Mouse (Mus musculus) thymus, postnatal 0 days (tissue): ENCODE measurements at regions not wholly inside any gene's neighbourhood (a gene's known extent, or its start where the extent isn't known, plus 50 kb on each side); places are given as distances from the start of the nearest gene placed in this dataset.
A peak's percentile ranks its signal among the peaks of the same experiment; 100 is the strongest.
"Not testable (repeated sequence)": the region's sequence is repeated elsewhere in the genome, so short reads cannot be mapped to it uniquely, and the experiment has no call there.

Experiments
- DNase-seq: peaks from one replicate; pipeline ENCODE4 v3.0.0-alpha.2; 2015; ENCODE audit warnings: low spot score

DNA sequence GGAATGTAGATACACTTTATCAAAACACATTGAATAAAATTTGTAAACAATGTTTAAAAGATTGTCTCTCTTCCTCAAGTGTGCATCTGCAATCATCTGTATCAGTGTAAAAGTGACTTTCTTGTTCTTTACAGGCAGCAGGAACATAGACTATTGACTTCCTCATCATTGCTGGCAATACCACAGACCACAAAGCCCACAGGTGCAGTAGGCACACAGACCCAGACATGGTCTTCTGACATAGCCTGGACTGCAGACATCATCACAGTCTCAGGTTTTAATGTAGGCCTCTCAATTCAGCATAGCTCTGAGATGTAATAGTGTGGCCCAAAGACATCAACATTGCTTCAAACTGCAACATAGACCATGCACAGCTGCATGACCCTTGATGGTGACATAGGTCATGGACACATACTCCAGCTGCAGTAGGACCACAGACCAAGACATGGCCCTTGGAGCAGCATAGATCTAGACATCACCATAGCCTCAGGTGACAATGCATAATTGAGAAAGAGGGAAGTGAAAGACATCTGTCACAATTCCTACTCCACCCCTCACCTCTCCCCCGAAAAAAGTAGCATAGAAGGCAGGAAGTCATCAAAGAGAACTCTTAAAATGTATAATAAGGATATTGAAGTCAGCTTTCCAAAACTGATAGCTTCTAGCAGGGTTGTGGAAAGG lies 74.1 kb upstream of the Speer2 start:
- DNase-seq, result peak; percentile 34

DNA sequence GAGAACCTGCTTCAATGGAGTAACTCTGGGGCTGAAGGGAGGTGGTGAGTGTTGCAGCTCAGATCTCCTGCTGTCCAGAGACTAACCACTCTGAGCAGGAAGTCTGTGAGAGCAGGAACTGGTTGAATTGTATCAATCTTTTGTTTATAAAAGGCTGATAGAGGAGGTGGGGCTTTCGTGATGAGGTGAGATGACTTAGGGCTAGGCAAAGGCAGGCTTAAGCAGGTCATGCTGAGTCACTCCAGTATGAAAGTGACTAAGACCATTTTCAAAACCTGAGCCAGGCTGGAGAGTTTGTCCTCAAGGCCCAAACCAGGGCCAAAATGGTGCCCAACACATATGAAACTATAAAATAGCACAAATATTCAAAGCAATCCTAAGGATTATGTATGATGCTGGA lies 80.1 kb upstream of the Speer2 start:
- DNase-seq, result no peak

DNA sequence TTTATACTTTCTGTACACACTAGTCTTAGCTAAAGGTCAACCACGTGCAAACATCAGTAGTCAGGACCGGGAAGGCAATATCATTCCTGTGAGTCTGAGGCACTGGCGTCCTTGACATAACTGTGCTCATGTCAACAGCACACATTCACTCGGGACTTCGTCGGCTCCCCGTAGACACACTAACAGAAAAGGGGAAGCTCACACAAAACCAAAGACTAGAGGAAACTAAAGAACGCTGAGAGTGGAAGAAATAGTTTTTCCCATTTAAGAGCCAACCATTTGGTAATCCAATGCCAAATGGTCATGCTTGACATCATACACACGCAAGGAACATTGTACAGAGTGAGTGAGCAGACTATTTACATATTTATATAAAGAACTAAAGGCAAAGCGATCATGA lies 85.2 kb upstream of the Speer2 start:
- DNase-seq, result no peak

DNA sequence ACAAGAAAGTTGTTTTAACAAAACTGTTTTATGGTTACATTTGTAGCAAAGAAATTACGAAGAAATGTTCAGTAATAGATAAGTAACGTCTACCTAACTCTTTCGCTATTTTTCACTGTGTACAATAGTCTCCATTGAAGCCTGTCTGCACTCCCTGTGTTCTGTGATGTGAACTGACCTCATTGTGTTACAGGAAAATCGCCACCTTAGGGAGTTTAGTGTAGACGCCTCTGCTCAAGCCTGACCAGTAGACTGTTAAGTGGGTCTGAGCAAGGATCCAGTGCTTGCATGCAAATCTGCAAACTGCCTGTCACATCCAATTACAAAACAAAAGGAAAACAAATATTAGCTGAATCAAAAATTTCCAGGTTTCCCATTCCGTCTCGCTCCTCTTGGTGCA lies 85.8 kb upstream of the Speer2 start:
- DNase-seq, result no peak

DNA sequence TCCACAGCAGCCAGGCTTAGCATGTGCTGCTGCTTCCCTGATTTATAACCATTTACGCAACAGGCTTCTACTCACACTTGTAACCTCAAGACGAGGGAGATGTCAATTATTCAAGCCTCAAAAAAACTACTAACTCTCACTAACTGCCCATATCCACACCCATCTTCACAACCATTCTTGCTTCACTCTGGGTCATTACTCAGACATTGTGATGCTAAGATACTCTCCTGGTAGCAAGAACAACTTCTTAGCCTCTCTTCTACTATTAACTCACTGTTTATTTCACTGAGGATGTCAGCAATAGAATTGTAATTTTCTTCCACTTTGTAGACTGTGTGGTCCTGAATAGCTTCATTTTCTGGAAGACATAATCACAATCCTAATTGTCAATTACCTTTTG lies 88.0 kb upstream of the Speer2 start:
- no peak for DNase-seq

DNA sequence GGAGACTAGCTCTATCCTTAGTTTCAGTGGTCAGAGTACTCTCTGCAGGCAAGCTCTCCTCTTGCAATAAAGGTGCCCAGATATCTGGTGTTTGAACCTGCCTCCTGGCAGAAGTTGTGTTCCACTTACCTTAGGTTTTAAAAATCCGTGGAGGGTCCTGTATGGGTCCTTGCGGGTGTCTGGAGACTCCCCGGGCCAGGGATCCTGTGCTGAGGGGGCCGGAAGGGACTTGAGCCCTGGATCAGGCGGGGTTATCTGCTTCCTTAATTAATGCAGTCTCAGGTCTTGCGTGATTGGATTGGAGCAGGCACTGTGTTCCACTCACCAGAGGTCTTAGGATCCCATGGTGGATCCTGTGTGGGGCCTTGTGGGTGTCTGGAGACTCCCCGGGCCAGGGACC lies 103.0 kb upstream of the Speer2 start:
- DNase-seq, result not testable (repeated sequence)

DNA sequence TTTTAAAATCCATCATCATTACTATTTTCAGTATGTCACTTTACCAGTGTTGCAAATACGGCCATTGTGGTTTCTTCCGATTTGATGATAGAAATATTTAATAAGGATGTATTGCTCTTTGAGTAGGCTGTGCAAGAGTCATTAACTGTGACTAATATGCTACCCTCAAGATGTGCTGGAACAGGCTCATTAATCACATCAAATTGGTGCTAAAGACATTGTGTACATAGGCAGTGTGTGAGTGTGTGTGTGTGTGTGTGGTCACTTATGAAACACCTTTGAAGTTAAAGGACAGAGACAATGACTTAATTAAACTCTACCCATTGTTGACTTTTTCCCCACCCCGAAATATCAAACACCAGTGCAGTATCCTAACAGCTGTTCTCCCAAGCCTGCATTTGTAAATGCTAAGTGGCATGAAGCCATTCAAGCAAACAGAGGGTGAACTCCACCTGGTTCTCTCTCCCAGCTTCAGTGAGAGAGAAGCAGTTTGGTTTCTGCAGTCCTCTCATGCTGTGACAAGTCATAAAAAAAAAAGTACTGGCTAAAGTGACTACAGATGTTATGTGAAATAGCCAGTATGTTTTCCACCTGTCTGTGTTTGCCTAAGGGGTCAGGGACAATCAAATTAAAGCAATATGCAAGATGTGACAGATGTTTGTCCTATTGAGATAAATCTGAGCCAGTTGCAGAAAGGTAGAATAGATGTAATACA lies 116.4 kb upstream of the Speer2 start:
- DNase-seq, result no peak

DNA sequence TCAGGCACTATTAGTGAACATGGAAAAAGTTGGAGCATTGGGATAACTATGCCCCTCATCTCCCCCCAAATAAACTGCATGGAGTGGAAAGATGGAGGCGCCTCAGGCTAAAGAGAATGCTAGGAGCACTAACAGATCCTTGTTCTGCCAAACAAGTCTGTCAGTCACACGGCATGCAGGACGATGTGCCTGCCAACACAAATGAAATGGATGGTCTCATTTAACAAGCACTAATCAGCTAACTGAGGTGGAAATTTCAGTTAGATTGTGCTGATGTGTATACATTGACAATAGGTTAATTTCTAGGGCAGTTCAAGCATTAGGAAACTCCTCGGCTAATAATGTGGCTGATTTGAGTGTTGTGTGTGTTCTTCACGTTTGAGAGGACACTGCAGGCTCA lies 120.8 kb upstream of the Speer2 start:
- DNase-seq, result no peak

DNA sequence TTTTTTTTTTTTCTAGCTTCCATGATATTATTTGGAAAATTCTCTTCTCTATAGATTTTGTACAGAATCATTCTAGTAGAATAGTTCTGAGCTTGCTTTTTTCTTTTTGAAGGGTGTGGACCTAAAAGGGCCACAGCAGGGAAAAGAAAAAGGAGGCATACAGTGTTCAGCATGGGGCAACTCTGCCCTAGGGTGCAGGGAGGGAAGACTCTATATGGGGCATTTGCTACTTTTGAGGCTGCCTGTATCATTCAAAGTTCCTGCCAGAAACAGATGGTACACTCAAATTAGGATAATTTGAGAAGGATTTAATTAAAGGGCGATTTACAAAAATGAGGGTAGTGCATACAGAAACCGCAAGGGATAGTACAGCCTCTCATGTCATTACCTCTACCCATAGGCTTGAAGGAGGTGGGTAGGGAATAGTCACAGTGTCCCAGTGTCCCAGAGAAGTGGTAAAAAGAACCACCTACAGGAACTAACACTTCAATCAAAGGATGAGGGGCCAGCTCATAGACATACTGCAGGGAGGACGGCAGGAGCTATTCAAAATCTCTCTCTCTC lies 128.4 kb upstream of the Speer2 start:
- no peak for DNase-seq

DNA sequence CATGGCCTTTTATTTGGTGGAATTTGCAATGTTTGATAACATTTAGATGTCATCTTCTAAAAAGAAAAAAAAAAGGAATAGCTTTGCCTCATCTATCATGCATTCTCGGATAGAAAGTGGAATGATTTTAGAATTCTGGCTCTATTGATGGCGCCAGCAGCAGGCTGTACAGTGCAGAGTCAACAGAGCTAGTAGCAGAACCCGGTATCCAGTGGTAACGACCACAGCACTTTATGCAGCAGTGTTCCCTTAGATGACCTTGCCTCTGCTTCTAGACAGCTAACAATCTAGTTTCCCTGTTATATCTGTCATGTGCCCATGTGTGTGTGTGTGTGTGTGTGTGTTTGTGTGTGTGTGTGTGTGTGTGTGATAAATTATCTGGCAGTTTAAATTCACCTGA lies 129.2 kb upstream of the Speer2 start:
- DNase-seq, result no peak

DNA sequence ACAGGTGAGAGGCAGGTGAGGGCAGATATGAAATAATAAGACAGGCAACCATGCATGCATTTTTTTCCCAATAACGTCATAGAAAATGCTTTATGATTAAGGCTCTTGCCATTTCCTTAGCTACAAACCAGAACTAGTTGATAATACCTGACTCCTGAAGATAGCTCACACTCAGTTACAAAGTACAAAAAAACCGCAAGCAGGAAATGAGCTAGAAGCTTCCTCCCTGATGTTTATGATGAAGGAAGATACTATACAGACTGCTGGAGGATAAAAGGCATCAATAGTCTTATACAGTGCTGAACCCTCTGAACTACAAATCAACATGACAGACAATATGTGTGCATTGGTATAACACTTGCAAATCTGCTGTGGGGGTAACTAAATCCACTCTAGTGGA lies 143.3 kb upstream of the Speer2 start:
- DNase-seq, result peak; percentile 7

DNA sequence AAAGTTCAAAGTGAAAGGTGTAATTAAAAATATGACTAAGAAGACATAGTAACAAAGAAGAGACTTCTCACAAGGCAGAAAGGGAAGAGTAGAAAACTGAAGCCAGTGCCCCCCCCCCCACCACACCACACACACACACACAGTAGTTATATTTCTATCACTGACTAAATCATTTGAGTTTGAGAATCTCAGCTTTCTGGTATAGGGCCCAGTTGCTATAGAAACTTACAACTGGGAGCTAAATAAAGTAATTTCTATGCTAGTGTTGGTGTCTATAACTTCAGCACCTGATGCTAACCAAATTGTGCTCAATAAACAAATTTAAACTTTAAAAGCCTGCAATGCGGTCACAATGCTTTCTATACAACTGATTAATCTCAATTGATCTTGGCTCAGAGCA lies 153.4 kb upstream of the Speer2 start:
- no peak for DNase-seq

DNA sequence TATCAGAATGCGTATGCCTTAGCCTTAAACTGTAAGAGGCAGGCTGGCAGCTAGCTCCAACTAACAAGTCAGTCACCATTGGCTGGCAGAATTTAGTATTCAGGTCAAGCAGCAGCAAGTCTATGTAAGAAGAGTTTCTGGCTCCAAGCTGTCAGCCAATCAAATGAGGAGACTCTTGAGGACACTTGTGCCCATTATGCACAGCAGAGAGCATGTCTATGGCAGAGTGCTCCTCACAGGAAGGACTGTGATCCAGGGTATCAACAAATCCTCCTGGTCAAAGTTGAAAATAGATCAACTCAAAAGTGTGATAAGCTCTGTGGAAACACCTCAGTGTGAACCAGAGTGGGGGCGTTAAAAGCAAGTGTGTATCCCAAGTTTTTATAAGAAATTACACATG lies 156.0 kb upstream of the Speer2 start:
- no peak for DNase-seq

DNA sequence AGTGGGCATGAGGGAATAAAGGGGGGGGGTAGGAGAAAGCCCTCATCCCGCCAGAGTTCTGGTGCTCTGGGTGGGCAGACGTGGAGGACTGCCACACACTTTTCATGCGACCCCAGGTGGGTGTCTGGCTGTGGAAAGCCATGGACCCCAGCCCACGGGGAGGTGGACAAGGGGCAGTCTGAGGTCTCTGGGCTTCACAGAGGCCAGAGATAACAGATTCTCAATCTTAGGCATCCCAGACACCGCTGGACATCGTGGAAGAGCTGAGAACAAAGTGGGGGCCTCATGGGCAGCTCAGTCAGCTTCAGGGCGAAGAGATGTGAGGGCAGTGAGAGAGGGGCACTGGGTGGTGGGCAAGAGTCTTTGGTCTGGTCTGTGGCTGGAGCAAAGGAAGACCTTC lies 157.9 kb upstream of the Speer2 start:
- no peak for DNase-seq

DNA sequence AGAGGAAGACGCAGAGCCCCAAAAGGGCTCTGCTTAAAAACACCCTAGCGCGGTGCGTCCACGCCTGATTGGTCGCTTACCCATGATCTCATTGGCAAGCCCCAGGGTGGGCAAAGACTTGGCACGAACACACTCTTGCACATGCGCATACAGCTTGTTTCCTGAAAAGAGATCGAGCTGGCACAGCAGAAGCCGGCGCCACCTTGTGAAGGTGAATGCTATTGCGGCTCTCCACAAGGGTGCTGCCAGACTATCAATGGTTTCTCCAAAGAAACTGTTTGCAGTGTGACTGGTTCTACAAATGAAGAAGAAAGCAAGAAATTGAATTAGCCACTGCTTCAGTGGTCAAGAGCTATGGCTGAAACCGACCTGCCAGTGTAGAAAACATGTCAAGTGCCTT lies 165.1 kb upstream of the Speer2 start:
- DNase-seq, result no peak

DNA sequence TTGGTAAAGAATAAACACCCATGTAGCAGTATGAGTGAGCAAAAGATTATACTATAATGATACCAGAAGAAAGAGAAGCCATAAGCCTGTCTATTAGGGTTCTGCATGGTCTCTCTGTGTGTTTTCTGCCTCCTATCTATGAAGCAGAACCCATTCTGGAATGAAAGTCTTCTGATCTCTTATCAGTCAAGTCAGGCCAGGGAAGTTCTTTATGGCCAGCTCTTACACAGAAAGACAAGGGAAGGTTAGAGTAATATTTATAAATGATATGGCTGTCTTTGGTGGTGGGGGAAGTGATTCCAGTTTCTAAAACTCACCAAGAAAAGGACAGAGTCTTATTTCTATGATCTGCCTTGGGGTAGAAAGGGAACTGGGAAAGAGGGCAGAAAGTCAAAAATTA lies 182.0 kb upstream of the Speer2 start:
- no peak for DNase-seq

DNA sequence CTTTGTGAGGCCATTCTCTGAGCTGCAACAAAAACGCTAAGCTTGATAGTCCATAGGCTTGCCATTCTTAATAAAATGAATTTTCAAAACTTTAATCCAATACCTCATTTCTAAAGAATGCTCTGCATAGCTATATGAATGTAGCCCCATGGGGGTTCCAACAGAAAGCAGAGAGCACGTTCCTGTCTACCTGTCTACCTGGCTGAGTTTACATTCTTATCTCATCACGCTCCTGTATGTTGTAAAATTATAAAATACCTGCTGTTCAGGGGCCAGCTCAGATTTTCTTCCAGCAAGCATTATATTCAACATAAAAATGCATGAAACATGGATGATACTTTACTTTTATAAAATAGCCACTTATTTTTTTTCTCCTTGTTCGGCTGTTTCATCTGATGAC lies 182.5 kb upstream of the Speer2 start:
- DNase-seq, result no peak

DNA sequence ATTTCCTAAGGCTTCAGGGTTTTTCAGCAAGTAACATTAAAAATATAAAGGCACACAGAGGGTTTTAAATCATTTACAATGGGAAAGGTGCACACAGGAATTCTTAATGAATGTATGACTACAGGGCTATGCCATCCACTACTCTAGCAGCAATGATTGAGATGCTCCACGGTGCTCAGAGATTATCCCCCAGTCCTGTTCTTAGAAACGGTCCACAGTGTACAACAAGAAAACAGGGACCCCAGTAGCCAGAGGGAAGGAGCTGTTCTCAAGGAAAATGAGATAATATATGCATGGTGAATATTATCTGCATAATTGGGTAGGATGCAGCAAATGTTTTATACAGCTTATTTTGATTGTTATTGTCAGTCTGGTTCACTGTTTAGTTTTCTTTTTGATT lies 186.3 kb upstream of the Speer2 start:
- no peak for DNase-seq

DNA sequence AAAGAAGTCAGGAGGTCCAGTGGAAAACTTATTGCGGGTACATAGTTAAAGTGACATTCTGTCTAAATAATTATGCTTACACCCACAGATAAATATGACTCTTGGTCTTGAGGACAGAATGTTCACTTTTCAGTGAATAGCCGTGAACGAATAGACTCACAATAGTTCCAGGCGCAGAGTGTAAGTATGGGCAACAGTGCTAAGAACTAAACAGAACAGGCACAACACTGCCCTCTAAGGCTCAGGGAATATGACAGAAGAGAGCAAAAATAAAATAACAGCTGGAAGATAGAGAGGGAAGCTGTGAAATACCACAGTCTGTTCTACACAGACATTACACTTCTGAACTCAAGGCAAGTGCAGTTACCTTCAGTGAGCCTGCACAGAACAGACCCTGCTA lies 207.9 kb upstream of the Speer2 start:
- DNase-seq, result no peak

DNA sequence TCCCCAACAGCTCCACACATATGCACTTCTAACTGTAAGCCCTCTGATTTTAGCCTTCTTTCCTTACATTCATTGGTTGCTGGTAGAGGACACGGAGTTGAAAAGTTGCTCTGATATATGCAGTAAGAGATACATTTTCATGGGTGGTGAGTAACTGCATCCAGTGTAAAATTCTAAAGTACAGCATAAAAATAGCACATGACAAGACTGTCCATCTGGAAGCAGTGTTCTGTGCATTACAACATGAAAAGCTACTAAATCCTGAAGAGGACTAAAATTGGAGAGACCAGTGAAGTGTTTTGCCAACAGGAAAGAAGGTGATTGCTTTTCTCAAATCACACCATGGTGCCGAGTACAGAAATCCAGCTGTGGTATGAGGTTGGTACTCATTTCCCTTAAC lies 210.2 kb upstream of the Speer2 start:
- no peak for DNase-seq

DNA sequence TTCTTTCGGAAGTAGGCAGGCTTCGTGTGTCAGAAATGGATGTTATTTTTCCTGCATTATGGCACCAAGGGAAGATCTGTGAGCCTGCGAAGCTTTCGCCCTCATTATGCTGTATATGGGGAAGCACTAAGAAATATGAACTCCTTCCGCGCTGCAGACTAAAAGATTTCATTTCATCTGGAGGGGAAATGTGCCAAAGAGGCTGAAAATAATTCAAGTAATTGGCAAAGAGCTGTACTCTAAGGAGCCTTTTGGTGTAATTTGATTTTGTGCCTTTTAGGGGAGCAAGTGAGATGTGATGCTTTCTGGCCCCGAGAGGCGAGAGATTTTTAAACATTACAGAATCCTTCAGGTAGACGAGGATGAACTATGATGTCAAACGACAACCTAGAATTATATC lies 216.0 kb upstream of the Speer2 start:
- no peak for DNase-seq

DNA sequence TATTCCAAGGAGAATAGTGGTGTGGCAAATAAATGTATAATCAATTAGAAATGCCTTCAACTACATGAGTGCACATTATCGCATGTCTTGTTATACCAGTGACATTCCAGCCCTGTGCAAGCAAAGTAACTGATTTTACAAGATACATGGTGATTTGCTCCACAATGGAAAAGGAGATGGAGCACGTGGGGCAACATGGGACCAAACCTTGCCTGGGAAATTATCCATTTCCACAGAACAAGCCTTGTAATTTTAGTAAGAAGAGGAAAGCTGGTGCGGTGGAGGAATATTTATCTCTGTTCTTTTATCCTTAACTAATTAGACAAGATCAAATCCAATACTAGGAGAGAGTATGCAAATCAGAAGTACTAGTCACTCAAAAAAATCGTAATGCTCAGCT lies 222.5 kb upstream of the Gbe1 start:
- no peak for DNase-seq

DNA sequence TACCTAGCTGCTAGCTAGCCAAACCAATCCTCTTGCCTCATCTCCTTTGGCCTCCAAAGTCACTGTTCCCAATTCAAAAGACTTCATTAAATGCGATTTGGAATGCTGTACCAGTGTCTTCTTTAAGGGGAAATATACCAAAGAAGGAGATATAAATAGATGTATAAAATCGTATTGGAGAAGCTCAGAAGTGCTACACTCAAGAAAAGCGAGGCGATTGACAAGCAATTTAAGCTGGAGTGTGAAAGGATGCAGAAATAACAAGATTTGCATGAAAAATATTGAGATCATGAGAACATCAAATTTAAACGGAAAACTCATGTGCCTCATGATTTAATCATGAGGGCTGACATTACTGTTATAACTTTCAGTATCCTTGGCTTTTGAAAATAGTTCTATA lies 221.8 kb upstream of the Gbe1 start:
- no peak for DNase-seq
